Mouse (Mus musculus) MEL (cell line): ENCODE measurements at regions not wholly inside any gene's neighbourhood (a gene's known extent, or its start where the extent isn't known, plus 50 kb on each side); places are given as distances from the start of the nearest gene placed in this dataset.

Experiments used
- DNase-seq: peaks from one replicate; pipeline ENCODE4 v3.0.0; 2011; ENCODE audit warnings: low read depth, low spot score
- H3K27ac ChIP-seq: 2 replicates; pipeline ENCODE4 v1.5.1; 2012; ENCODE audit warnings: low read depth, mild to moderate bottlenecking, control low read depth, low read length, moderate library complexity; ENCODE audit not compliant: control insufficient read depth
- H3K27me3 ChIP-seq, 2 experiments: fragments of 150-350 bp in 1 of 2; sonication (generic) in 1 of 2; 2 replicates each; pipeline ENCODE4 v1.6.1; 2012; ENCODE audit warnings: low read length in 2 of 2, mild to moderate bottlenecking in 2 of 2, improper control_type of control experiment in 1 of 2, moderate library complexity in 1 of 2; ENCODE audit not compliant: insufficient read depth in 2 of 2, control insufficient read depth in 1 of 2
- H3K36me3 ChIP-seq, 2 experiments: 2 replicates each; pipeline ENCODE4 v1.6.1; 2012 to 2014; ENCODE audit warnings: low read length in 2 of 2, improper control_type of control experiment in 1 of 2, inconsistent platforms in 1 of 2, mild to moderate bottlenecking in 1 of 2; ENCODE audit not compliant: insufficient read depth in 2 of 2, control insufficient read depth in 1 of 2
- H3K4me1 ChIP-seq, 2 experiments: fragments of 150-350 bp in 1 of 2; sonication (generic) in 1 of 2; 2 replicates each; pipeline ENCODE4 v1.6.1; 2012; ENCODE audit warnings: low read length in 2 of 2, improper control_type of control experiment in 1 of 2, mild to moderate bottlenecking in 1 of 2; ENCODE audit not compliant: insufficient read depth in 2 of 2, control insufficient read depth in 1 of 2
- H3K4me3 ChIP-seq, 2 experiments: fragments of 150-350 bp in 1 of 2; sonication (generic) in 1 of 2; 2 replicates each; pipeline ENCODE4 v1.5.1; 2012; ENCODE audit warnings: low read depth in 2 of 2, low read length in 2 of 2, mild to moderate bottlenecking in 2 of 2, moderate library complexity in 2 of 2, control low read depth in 1 of 2, improper control_type of control experiment in 1 of 2; ENCODE audit not compliant: control insufficient read depth in 1 of 2, insufficient read depth in 1 of 2
- H3K79me2 ChIP-seq: 2 replicates; pipeline ENCODE4 v1.6.1; 2012; ENCODE audit warnings: mild to moderate bottlenecking, low read length, moderate library complexity; ENCODE audit not compliant: control insufficient read depth, poor library complexity, insufficient read depth
- H3K9ac ChIP-seq: 2 replicates; pipeline ENCODE4 v1.6.1; 2012; ENCODE audit warnings: low read depth, mild to moderate bottlenecking, control low read depth, low read length, moderate library complexity; ENCODE audit not compliant: control insufficient read depth, poor library complexity, severe bottlenecking
- H3K9me3 ChIP-seq: fragments of 150-350 bp; sonication (generic); replicated peaks from 2 replicates; pipeline ENCODE4 v1.6.1; 2012; ENCODE audit warnings: mild to moderate bottlenecking, low read length, improper control_type of control experiment, moderate library complexity; ENCODE audit not compliant: insufficient read depth
- CHD1 ChIP-seq: IDR thresholded peaks from 2 replicates; pipeline ENCODE4 v1.6.1; 2012; ENCODE audit warnings: low read depth, mild to moderate bottlenecking, inconsistent platforms, low read length, improper control_type of control experiment
- E2F4 ChIP-seq: IDR thresholded peaks from 2 replicates; pipeline ENCODE4 v1.6.1; 2011; ENCODE audit warnings: low read depth, low read length, improper control_type of control experiment, borderline replicate concordance
- ELF1 ChIP-seq: IDR thresholded peaks from 2 replicates; pipeline ENCODE4 v1.6.1; 2014; ENCODE audit warnings: low read depth, mild to moderate bottlenecking, inconsistent platforms, low read length, improper control_type of control experiment, moderate library complexity
- ETS1 ChIP-seq: IDR thresholded peaks from 2 replicates; pipeline ENCODE4 v1.6.1; 2012; ENCODE audit warnings: low read depth, mild to moderate bottlenecking, inconsistent platforms, low read length, improper control_type of control experiment, moderate library complexity
- GABPA ChIP-seq: IDR thresholded peaks from 2 replicates; pipeline ENCODE4 v1.6.1; 2012; ENCODE audit warnings: low read depth, mild to moderate bottlenecking, inconsistent platforms, low read length, improper control_type of control experiment, moderate library complexity
- GATA1 ChIP-seq: IDR thresholded peaks from 2 replicates; pipeline ENCODE4 v1.6.1; 2011; ENCODE audit warnings: low read depth, low read length, improper control_type of control experiment
- JUND ChIP-seq: IDR thresholded peaks from 2 replicates; pipeline ENCODE4 v1.6.1; 2011; ENCODE audit warnings: low read depth, mild to moderate bottlenecking, improper control_type of control experiment, low read length
- MAFK ChIP-seq: IDR thresholded peaks from 2 replicates; pipeline ENCODE4 v1.6.1; 2011; ENCODE audit warnings: low read depth, mild to moderate bottlenecking, low read length, improper control_type of control experiment, borderline replicate concordance
- MAX ChIP-seq: IDR thresholded peaks from 2 replicates; pipeline ENCODE4 v1.6.1; 2011; ENCODE audit warnings: low read length, improper control_type of control experiment
- MXI1 ChIP-seq: IDR thresholded peaks from 2 replicates; pipeline ENCODE4 v1.6.1; 2011; ENCODE audit warnings: mild to moderate bottlenecking, low read depth, low read length, improper control_type of control experiment
- MYC ChIP-seq: IDR thresholded peaks from 2 replicates; pipeline ENCODE4 v1.6.1; 2011; ENCODE audit warnings: low read depth, mild to moderate bottlenecking, low read length, improper control_type of control experiment, moderate library complexity
- POLR2A ChIP-seq, 2 experiments: IDR thresholded peaks; 2 replicates each; pipeline ENCODE4 v1.6.1; 2011 to 2012; ENCODE audit warnings: low read length in 2 of 2, mild to moderate bottlenecking in 2 of 2, control low read depth in 1 of 2, improper control_type of control experiment in 1 of 2, low read depth in 1 of 2, moderate library complexity in 1 of 2; ENCODE audit not compliant: control insufficient read depth in 1 of 2, insufficient read depth in 1 of 2, poor library complexity in 1 of 2
- POLR2AphosphoS2 ChIP-seq: IDR thresholded peaks from 2 replicates; pipeline ENCODE4 v1.6.1; 2011; ENCODE audit warnings: low read length, improper control_type of control experiment
- POLR2AphosphoS5 ChIP-seq: IDR thresholded peaks from 2 replicates; pipeline ENCODE4 v1.6.1; 2012; ENCODE audit warnings: low read depth, borderline replicate concordance, mild to moderate bottlenecking, inconsistent platforms, low read length, moderate library complexity, mixed read lengths
- RCOR1 ChIP-seq: IDR thresholded peaks from 2 replicates; pipeline ENCODE4 v1.6.1; 2012; ENCODE audit warnings: low read depth, mild to moderate bottlenecking, inconsistent platforms, low read length, improper control_type of control experiment
- SMC3 ChIP-seq: IDR thresholded peaks from 2 replicates; pipeline ENCODE4 v1.6.1; 2011; ENCODE audit warnings: low read depth, low read length, improper control_type of control experiment
- TCF12 ChIP-seq: IDR thresholded peaks from 2 replicates; pipeline ENCODE4 v1.6.1; 2014; ENCODE audit warnings: low read depth, mild to moderate bottlenecking, inconsistent platforms, low read length, improper control_type of control experiment, moderate library complexity
- UBTF ChIP-seq: IDR thresholded peaks from 2 replicates; pipeline ENCODE4 v1.6.1; 2012; ENCODE audit warnings: low read depth, mild to moderate bottlenecking, inconsistent platforms, low read length, improper control_type of control experiment, moderate library complexity, borderline replicate concordance; ENCODE audit not compliant: insufficient read depth
- ZMIZ1 ChIP-seq: IDR thresholded peaks from 2 replicates; pipeline ENCODE4 v1.6.1; 2012; ENCODE audit warnings: low read depth, mild to moderate bottlenecking, inconsistent platforms, low read length, improper control_type of control experiment, moderate library complexity
- ZNF384 ChIP-seq: IDR thresholded peaks from 2 replicates; pipeline ENCODE4 v1.6.1; 2012; ENCODE audit warnings: low read depth, mild to moderate bottlenecking, inconsistent platforms, low read length, improper control_type of control experiment

- no peak overlapping the region for H3K4me3 ChIP-seq
- H3K36me3 ChIP-seq = no peaks in the 10 kb centered on the region
- H3K79me2 ChIP-seq = no peaks in the 10 kb centered on the region
- TF ChIP-seq ZNF384 = no peak
- no peak for TF ChIP-seq POLR2A (IDR thresholded peaks at IDR 0.05; ENCODE audit: control insufficient read depth in 1 of 2, insufficient read depth in 1 of 2, low read depth in 1 of 2, low read length in 2 of 2, poor library complexity in 1 of 2)
- TF ChIP-seq ETS1 = no peak
- no peak for TF ChIP-seq TCF12
- no peak for TF ChIP-seq MYC
- no peaks in the 10 kb centered on the region for H3K4me1 ChIP-seq
- H3K9me3 ChIP-seq = no peaks in the 10 kb centered on the region
- no peak for DNase-seq
- no peak overlapping the region for H3K9ac ChIP-seq
- H3K27ac ChIP-seq = no peak overlapping the region
- no peaks in the 10 kb centered on the region for H3K27me3 ChIP-seq
Observed at GRCm38 (mm10) chr7:76170481-76170880, 59.2 kb upstream of the Agbl1 start.

- Histone ChIP-seq H3K4me1 (no peaks in the 10 kb centered on the region), H3K4me3 (no peak overlapping the region), H3K9ac (no peak overlapping the region)
- DNase-seq = no peak
- TF ChIP-seq GATA1 (no peak), UBTF (no peak), RCOR1 (no peak), MXI1 (no peak), GABPA (no peak), SMC3 (no peak), JUND (no peak), ZMIZ1 (no peak), MAX (no peak), POLR2AphosphoS2 (no peak), TCF12 (no peak), MYC (no peak), ELF1 (no peak), E2F4 (no peak), ETS1 (no peak)
- TF ChIP-seq, all 39 proteins: peak for 0
- H3K36me3 ChIP-seq = no peaks in the 10 kb centered on the region
- no peaks in the 10 kb centered on the region for H3K27me3 ChIP-seq
- no peaks in the 10 kb centered on the region for H3K79me2 ChIP-seq
- no peaks in the 10 kb centered on the region for H3K9me3 ChIP-seq
- H3K27ac ChIP-seq = no peak overlapping the region
Observed at GRCm38 (mm10) chr7:76176235-76176634, 53.5 kb upstream of the Agbl1 start.

GRCm38 (mm10) chr7:76177420-76177819 is 52.3 kb upstream of the Agbl1 start:
- no peaks in the 10 kb centered on the region for H3K9me3 ChIP-seq
- no peak overlapping the region for H3K9ac ChIP-seq
- no peak overlapping the region for H3K27ac ChIP-seq
- no peak for DNase-seq
- TF ChIP-seq MAFK = 0 out of 2 replicates have a peak, but pooled peaks have one; percentile 49
- no peak for TF ChIP-seq CHD1
- no peak for TF ChIP-seq POLR2AphosphoS5
- TF ChIP-seq, all 39 proteins: peak for 1
- Histone ChIP-seq H3K4me1 (no peaks in the 10 kb centered on the region), H3K36me3 (no peaks in the 10 kb centered on the region), H3K4me3 (no peak overlapping the region), H3K79me2 (no peaks in the 10 kb centered on the region), H3K27me3 (no peaks in the 10 kb centered on the region)
